Comparison of ENCODE assay signal across 26 mouse cellular contexts in genomic region chr9:65607120-65607519, GRCm38 (mm10). TPM values are rescaled to one million over a fixed set of nuclear protein-coding genes. Genes with fewer than 3 reads are reported as not detected.
DNase-seq lines count a peak whose midpoint lies in the region; ATAC-seq and TF ChIP-seq lines count a peak whose summit lies in the region.
"Had no signal": no experiment of that assay in that cellular context is flagged by ENCODE, and none has a peak within 500 bp of the region (broad histone marks: within the 10 kb centered on the region; RNA-seq: fewer than 3 reads in every experiment).

No protein-coding gene starts in this region.

- ATAC-seq in heart, embryonic 13.5 days (ENCODE audit: extremely low read depth, insufficient number of reproducible peaks, low FRiP score, low TSS enrichment), result no peak
- ATAC-seq: forebrain, embryonic 13.5 days; midbrain, embryonic 15.5 days had no signal

- H3K27me3 ChIP-seq in heart, embryonic 13.5 days (replicated peaks), result no peaks in the 10 kb centered on the region
- no peaks in the 10 kb centered on the region for H3K27me3 ChIP-seq in testis, adult 2 months (ENCODE audit: control insufficient read depth, insufficient read depth, low read length)
- H3K27me3 ChIP-seq in small intestine, adult 2 months (ENCODE audit: control insufficient read depth, insufficient read depth, low read length), result no peaks in the 10 kb centered on the region
- H3K27me3 ChIP-seq: embryonic facial prominence, embryonic 13.5 days; forebrain, embryonic 13.5 days; midbrain, embryonic 15.5 days had no signal

- no peak overlapping the region for H3K4me3 ChIP-seq in heart, embryonic 13.5 days
- H3K4me3 ChIP-seq in testis, adult 2 months (ENCODE audit: control insufficient read depth, low read depth, low read length), result no peak overlapping the region
- H3K4me3 ChIP-seq in small intestine, adult 2 months (ENCODE audit: low read depth, low read length), result no peak overlapping the region
- H3K4me3 ChIP-seq: embryonic facial prominence, embryonic 13.5 days; erythroblast, embryonic 14.5 days; forebrain, embryonic 13.5 days; hindbrain, embryonic 12.5 days; limb, embryonic 10.5 days; liver, embryonic 15.5 days; midbrain, embryonic 15.5 days; neural tube, embryonic 12.5 days had no signal

- H3K4me1 ChIP-seq in heart, embryonic 13.5 days, result peaks cover 21% of the 10 kb centered on the region
- H3K4me1 ChIP-seq in testis, adult 2 months (ENCODE audit: control insufficient read depth, insufficient read depth, low read length), result peaks cover 5% of the 10 kb centered on the region
- no peaks in the 10 kb centered on the region for H3K4me1 ChIP-seq in small intestine, adult 2 months (ENCODE audit: control insufficient read depth, insufficient read depth, insufficient read length, low read length)
- H3K4me1 ChIP-seq: forebrain, embryonic 13.5 days had no signal

- H3K4me2 ChIP-seq in heart, embryonic 13.5 days, result no peak overlapping the region
- H3K4me2 ChIP-seq: embryonic facial prominence, embryonic 13.5 days; forebrain, embryonic 13.5 days; hindbrain, embryonic 12.5 days; liver, embryonic 15.5 days; midbrain, embryonic 15.5 days; neural tube, embryonic 12.5 days had no signal

- H3K9ac ChIP-seq in heart, embryonic 13.5 days, result no peak overlapping the region
- H3K9ac ChIP-seq: forebrain, embryonic 13.5 days; hindbrain, embryonic 12.5 days; liver, embryonic 15.5 days; midbrain, embryonic 15.5 days; neural tube, embryonic 12.5 days had no signal

- peak overlapping the region; percentile 45; the same call in 1 of the 2 replicates for H3K27ac ChIP-seq in heart, embryonic 13.5 days (replicated peaks)
- H3K27ac ChIP-seq in testis, adult 2 months (ENCODE audit: control insufficient read depth, insufficient read depth, low read depth, low read length), result peak overlapping the region; percentile 61
- H3K27ac ChIP-seq in small intestine, adult 2 months (ENCODE audit: insufficient read depth, low read depth, low read length), result peak overlapping the region; percentile 47; the same call in 1 of the 2 replicates
- H3K27ac ChIP-seq: embryonic facial prominence, embryonic 13.5 days; forebrain, embryonic 13.5 days; hindbrain, embryonic 12.5 days; liver, embryonic 15.5 days; macrophage; midbrain, embryonic 15.5 days; neural tube, embryonic 12.5 days had no signal

- H3K9me3 ChIP-seq in heart, embryonic 13.5 days, result no peaks in the 10 kb centered on the region
- H3K9me3 ChIP-seq: embryonic facial prominence, embryonic 13.5 days; forebrain, embryonic 13.5 days; hindbrain, embryonic 12.5 days; limb, embryonic 10.5 days; liver, embryonic 15.5 days; midbrain, embryonic 15.5 days; neural tube, embryonic 12.5 days had no signal

- no peak for TF ChIP-seq CTCF in testis, adult 2 months (IDR thresholded peaks at IDR 0.05; ENCODE audit: control insufficient read depth, insufficient read depth, insufficient replicate concordance, low read depth, low read length)
- TF ChIP-seq CTCF in small intestine, adult 2 months (IDR thresholded peaks at IDR 0.05; ENCODE audit: extremely low read depth, insufficient read length, insufficient replicate concordance, low read depth, low read length), result no peak

- intact Hi-C loops in left cerebral cortex, postnatal 4 days (cut with DNase I), result loop anchor here (5.0 kb wide), 2 partner anchors 55 to 240 kb away; no protein-coding TSS in a partner anchor

- TF ChIP-seq POLR2A in testis, adult 2 months (IDR thresholded peaks at IDR 0.05; ENCODE audit: control insufficient read depth, low read depth, low read length), result no peak
- no peak for TF ChIP-seq POLR2A in small intestine, adult 2 months (IDR thresholded peaks at IDR 0.05; ENCODE audit: low read depth, low read length)

- DNase-seq in heart, adult 9 months (ENCODE audit: low spot score in 2 of 2), result no peak
- DNase-seq in testis, postnatal 10 days (ENCODE audit: low spot score), result no peak
- DNase-seq in layer of hippocampus, postnatal 25 days (ENCODE audit: extremely low spot score in 1 of 2, low spot score in 1 of 2), result no peak
- no peak for DNase-seq in left cerebral cortex, postnatal 4 days
- DNase-seq: cerebellum, adult 18-20 months; cerebellum, postnatal 36 days; embryo, embryonic 11 days; kidney, adult 9 months; kidney, postnatal 4 days; liver; retina, postnatal 1 day; right cerebral cortex, postnatal 25 days; thymus, postnatal 14 days had no signal

- 20% methylated on average over 2 of the region's 2 CpGs for WGBS in heart, embryonic 13.5 days
- 78% methylated on average over 2 of the region's 2 CpGs for WGBS in small intestine, adult 2 months

- no peaks in the 10 kb centered on the region for H3K36me3 ChIP-seq in heart, embryonic 13.5 days
- H3K36me3 ChIP-seq in testis, adult 2 months (ENCODE audit: control insufficient read depth, insufficient read depth, low read length), result no peaks in the 10 kb centered on the region
- H3K36me3 ChIP-seq in small intestine, adult 2 months (ENCODE audit: control insufficient read depth, insufficient read depth, low read length), result no peaks in the 10 kb centered on the region
- H3K36me3 ChIP-seq: embryonic facial prominence, embryonic 13.5 days; hindbrain, embryonic 12.5 days; limb, embryonic 10.5 days; liver, embryonic 15.5 days; midbrain, embryonic 15.5 days; neural tube, embryonic 12.5 days had no signal

RNA-seq across cellular contexts. Expression of gene Pif1, which starts 20.2 kb away (rescaled TPM):
- polyA plus RNA-seq in heart, embryonic 13.5 days (2015; fragmentation: Nextera tagmentation; extraction: Ambion mirVana), result 10.3 and 11.8 TPM in 2 replicates
- polyA plus RNA-seq in testis, adult 2 months (2012; rRNA removed), result 0.40 and 0.79 TPM in 2 replicates
- polyA plus RNA-seq in small intestine, adult 2 months (2012; rRNA removed), result 3.8 and 5.0 TPM in 2 replicates
- under 1 TPM; 0.07 to 0.19 TPM for total RNA-seq in layer of hippocampus, postnatal 25 days (2021)
- 1 to 10 TPM; 1.7 to 1.9 TPM for total RNA-seq in left cerebral cortex, postnatal 4 days (2021)
- total RNA-seq: gastrocnemius, adult 18-20 months had no signal

RNA-seq across cellular contexts. Expression of gene Rbpms2, which starts 22.3 kb away (rescaled TPM):
- 106 and 109 TPM in 2 replicates for polyA plus RNA-seq in heart, embryonic 13.5 days (2015; fragmentation: Nextera tagmentation; extraction: Ambion mirVana)
- 11.5 and 14.1 TPM in 2 replicates for polyA plus RNA-seq in testis, adult 2 months (2012; rRNA removed)
- polyA plus RNA-seq in small intestine, adult 2 months (2012; rRNA removed), result 18.4 and 22.5 TPM in 2 replicates
- 1 to 10 TPM; 2.8 to 2.9 TPM for total RNA-seq in layer of hippocampus, postnatal 25 days (2021)
- total RNA-seq in left cerebral cortex, postnatal 4 days (2021), result 1 to 10 TPM; 1.8 to 2.4 TPM

RNA-seq across cellular contexts. Expression of gene Plekho2, which starts 27.3 kb away (rescaled TPM):
- 10.7 and 11.9 TPM in 2 replicates for polyA plus RNA-seq in heart, embryonic 13.5 days (2015; fragmentation: Nextera tagmentation; extraction: Ambion mirVana)
- 67.0 and 72.5 TPM in 2 replicates for polyA plus RNA-seq in testis, adult 2 months (2012; rRNA removed)
- polyA plus RNA-seq in small intestine, adult 2 months (2012; rRNA removed), result 6.3 and 9.7 TPM in 2 replicates
- 10 to 100 TPM; 11.3 to 13.7 TPM for total RNA-seq in layer of hippocampus, postnatal 25 days (2021)
- total RNA-seq in left cerebral cortex, postnatal 4 days (2021), result 1 to 10 TPM; 6.1 to 7.0 TPM
